Mouse (Mus musculus) G1E (cell line): ENCODE measurements around the gene Iqcn.

Experiments used
- CTCF ChIP-seq: IDR thresholded peaks from 2 replicates; pipeline ENCODE4 v1.5.1; 2012; ENCODE audit warnings: low read depth, low read length, inconsistent platforms, mixed read lengths
- POLR2AphosphoS5 ChIP-seq: IDR thresholded peaks from 2 replicates; pipeline ENCODE4 v1.6.1; 2012; ENCODE audit warnings: low read depth, low read length, inconsistent platforms; ENCODE audit not compliant: insufficient replicate concordance

GRCm38 (mm10) chr8:70700555-70700922 lies 2.7 kb upstream of the Iqcn start:
- TF ChIP-seq CTCF: 0 out of 2 replicates have a peak, but pooled peaks have one; percentile 16
- no peak for TF ChIP-seq POLR2AphosphoS5
